Mouse (Mus musculus) heart, postnatal 14 days (tissue): ENCODE measurements around the gene Kat7. TPM values are rescaled to one million over a fixed set of nuclear protein-coding genes. Genes with fewer than 3 reads are reported as not detected.
A peak's percentile ranks its signal among the peaks of the same experiment; 100 is the strongest.

Experiments
- DNase-seq, 2 experiments: peaks; one replicate each; pipeline ENCODE4 v3.0.0; 2021 to 2022
- intact Hi-C: fragments of 180-260 bp; cut with DNase I; formaldehyde crosslinking; loops from one replicate; pipeline ENCODE4 v1.15.1; 2025
- total RNA-seq, 2 experiments: library from RNA; stranded (reverse); gene quantifications; 2 replicates each; pipeline ENCODE4 v1.2.3; 2021

The Kat7 gene
- total RNA-seq, 2 experiments from 2014 or later: 30.6 to 32.2 TPM

DNA sequence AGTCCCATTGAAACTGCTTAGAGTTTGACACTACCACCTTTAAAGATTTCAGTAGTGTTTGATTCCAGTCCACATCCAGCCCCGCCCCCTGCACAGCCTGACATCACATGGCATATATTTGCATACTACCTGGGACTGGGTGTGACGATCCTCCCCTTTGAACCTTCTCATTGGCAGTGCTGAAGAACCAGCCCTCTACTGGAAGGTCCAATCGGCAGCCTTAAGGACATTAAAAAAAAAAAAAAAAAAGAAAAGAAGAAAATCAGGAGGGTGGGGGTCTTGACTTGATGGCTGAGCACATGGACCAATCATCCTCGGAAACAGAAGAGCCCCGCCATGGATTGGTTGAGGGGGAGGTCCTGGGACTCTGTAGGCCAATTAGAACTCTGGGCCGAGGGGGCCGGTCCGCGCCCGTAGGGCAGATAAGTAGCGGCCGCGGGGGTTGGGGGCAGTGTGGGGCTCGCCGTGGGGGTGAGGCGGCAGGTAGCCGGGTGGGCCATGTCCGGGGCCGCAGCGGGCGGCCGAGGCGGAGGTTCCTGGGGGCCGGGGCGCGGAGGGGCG, 26.6 kb upstream of the Kat7 start, which contains the start of gene Fam117a:
Fam117a (plus strand) TSS at position 451 of the 561 bp plus-strand sequence.
- intact Hi-C loops: loop anchor here (2.0 to 5.0 kb wide), 2 partner anchors 24 to 46 kb away; partner anchors contain the start of gene Slc35b1

DNA sequence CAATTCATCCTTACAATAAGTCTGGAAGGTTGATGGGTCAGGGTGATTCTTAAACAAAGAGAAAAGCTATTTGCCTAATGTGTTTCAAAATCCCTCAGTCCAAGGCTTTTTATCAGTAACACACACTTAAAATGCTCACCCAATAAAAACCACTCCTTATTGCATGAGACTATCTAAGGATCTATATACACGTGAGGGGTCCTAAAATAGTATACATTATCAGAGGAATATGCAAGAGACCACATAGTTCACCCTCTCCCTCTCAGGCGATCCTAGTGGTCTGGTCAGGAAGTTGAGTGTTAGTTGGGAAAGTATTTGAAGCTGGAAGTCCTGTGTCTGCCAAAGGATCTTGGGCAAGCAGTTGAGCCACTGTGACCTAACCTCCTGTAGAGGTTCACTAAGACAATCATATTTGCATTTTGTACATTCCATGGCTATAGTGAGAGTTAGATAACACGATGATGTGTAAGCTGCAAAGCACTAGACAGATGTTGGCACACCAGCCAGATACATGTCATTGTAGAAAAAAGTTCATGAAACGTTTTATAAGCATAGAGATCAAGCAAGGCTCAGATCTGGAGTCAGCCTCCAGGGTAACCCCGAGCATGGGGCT, 24.5 kb upstream of the Kat7 start:
- no peak for DNase-seq
- intact Hi-C loops: loop anchor here (5.0 kb wide), 1 partner anchor 48 kb away; the partner anchor contains the start of gene Slc35b1

More for the DNA sequence above, 26.6 kb upstream of the Kat7 start, which contains the start of gene Fam117a:
- peak; percentile 83 to 84 for DNase-seq

DNA sequence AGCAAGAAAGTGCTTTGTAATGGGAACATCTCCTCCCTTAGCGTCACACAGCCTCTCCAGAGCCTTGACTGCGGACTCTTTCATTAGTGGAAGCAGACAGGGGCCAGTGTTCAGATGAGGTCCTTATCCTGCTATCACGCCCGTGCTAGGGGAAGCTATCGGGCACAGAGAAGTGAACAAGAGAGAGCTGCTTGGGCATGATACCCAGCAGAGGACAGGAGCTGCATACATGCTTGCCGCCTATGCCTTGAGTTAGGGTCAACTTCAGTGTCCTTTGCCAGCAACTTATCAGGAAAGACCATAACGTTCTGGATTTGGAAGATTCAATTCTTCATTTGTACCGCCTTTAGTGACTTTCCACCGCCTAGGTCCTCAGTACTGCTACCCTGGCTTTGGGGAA, 23.8 kb upstream of the Kat7 start:
- intact Hi-C loops: no loop called here
- DNase-seq: no peak

DNA sequence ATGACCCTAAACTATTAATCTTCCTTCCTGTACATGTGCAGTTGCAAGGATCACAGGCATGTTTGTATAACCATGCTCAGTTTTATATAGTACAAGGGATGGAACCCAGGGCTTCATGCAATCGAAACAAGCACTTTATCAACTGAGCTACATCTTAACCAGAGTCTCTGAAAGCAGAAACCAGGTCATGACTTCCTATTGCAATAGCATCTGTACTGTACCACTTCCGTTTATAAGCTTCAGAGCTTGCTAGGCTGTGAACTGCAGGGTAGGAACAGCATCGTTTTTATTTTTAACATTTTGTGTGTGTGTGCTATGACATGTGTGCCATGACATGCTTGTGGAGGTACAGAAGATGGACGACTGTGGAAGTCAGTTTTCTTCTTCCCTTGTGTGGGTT, 23.2 kb upstream of the Kat7 start:
- intact Hi-C loops: no loop called here
- DNase-seq: no peak

DNA sequence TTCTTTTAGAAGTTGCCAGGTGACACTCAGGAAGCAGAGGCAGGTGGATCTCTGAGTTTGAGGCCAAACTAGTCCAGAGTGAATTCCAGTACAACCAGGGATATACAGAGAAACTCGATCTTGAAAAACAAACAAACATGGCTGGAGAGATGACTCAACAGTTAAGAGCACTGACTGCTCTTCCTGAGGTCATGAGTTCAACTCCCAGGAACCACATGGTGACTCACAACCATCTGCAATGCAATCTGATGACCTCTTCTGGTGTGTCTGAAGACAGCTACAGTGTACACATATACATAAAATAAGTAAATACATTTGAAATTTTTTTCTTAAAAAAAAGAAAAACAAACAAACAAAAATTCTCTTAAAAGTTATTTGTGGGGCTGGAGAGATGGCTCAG, 20.6 kb upstream of the Kat7 start:
- intact Hi-C loops: no loop called here
- DNase-seq: no peak

DNA sequence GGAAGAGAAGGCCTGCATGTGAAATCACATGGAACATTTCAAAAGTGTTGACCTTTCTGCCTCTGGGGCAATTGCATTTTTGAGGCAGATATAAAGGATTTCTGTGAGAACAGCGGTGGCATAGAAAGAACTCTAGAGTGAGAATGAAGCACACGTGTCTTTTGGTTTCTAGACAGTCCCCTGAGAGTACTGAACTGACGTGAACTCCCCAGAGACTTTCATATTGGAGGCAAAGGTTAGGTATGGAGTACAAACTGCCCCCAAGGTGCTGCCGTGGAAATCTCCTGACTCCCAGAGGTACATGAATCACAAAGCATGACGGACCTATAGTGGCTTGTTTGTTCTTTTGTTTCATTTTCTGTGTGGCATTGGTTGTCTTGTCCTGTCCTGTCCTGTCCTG, 18.6 kb upstream of the Kat7 start:
- no peak for DNase-seq
- intact Hi-C loops: no loop called here

DNA sequence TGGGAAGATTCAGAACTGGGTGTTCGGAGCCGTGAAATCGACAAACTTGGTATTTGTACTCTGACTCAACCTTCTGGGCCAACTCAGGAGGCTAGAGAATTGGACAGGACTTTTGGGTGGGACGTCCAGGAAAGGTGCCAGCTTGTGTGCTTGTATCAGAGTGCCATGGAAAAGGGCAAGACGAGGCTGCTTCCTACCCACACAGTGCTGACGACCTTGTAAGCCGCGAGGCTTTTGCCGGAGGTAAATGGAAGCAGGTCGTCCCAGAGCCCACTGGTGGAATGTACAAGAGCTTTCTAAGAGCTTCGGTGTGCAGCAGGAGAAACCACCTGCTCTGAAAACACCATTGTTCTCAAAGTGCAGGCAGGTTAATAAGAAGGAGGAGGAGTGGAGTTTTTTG, 16.2 kb upstream of the Kat7 start:
- no peak for DNase-seq
- intact Hi-C loops: no loop called here

DNA sequence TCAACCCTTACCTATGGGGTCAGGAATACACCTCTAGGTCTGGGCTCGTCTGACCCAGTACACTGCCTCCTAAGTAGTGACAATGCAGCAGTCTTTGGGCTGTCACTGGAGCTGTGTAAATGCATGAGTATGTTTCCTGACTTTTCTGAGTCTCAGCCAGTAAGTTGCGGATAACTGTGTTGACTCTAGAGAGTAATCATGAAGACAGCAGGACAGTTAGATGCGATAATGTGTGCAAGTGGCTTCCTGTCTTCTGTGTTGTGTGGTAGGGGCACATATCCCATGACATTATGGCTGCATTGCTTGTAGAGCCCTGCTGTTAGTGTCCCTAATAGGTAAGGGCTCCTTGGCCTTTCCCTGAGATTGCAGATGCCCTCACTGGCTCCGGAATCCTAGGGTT, 15.8 kb upstream of the Kat7 start:
- intact Hi-C loops: no loop called here
- no peak for DNase-seq

DNA sequence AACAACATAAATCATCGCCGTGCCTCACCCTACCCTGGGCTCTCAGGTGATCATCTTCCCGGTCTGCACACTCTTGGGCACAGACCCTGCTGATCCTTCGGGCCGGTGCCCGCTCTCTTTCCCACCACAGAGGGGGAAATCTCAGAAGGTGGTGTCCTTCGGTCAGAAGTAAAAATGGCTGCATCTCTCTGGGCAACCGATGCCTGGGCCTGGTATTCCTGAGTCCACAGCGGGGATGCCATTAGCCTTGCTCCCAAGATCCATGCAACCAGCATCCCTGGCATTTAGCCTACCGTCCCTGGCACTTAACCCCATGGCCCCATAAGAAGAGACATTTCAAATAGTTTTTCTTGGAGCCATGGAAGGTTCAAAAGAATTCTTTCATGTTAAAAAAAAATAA, 14.1 kb upstream of the Kat7 start:
- intact Hi-C loops: loop anchor here (5.0 kb wide), 1 partner anchor 43 kb away; no protein-coding TSS in a partner anchor

DNA sequence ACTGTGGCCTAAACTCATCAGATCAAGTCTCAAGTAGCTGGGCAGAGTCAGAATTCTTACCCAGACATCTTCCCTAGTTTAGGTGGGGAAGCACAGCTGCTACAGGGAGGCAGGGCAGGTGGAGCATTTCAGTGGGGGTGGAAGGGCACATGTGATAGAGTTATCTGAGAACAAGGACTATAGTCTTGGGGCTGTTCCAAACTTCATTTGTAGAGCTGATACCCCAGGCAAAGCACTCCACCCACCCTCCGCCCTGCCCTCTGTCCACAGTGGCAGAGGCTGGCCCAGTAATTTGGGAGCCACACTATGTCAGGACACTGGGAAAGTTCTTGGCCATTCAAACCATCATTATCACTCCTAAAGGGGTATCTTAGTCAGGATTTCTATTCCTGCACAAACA, 10.0 kb upstream of the Kat7 start:
- intact Hi-C loops: loop anchor here (5.0 kb wide), 1 partner anchor 47 kb away; no protein-coding TSS in a partner anchor
- no peak for DNase-seq

More for the DNA sequence above, 14.1 kb upstream of the Kat7 start:
- DNase-seq: no peak

DNA sequence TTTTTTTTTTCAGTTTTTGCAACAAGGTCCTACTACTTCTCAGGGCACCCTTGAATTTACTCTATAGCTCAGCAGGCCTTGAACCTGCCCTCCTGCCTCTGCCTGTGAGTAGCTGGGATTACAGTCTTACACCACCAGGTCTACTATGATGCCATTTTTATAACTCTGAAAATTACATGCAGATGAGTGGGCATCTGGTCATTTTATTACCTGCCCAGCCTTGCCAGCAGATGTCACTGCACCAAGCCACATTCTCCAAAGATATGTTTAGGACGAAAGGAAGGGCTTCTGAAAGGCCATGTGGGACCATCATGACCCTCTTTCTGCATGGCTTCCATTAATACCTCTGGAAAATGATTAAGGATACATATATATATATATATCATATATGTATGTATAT, 9.5 kb upstream of the Kat7 start:
- intact Hi-C loops: loop anchor here (2.0 kb wide), 1 partner anchor 201 kb away; no protein-coding TSS in a partner anchor
- no peak for DNase-seq

DNA sequence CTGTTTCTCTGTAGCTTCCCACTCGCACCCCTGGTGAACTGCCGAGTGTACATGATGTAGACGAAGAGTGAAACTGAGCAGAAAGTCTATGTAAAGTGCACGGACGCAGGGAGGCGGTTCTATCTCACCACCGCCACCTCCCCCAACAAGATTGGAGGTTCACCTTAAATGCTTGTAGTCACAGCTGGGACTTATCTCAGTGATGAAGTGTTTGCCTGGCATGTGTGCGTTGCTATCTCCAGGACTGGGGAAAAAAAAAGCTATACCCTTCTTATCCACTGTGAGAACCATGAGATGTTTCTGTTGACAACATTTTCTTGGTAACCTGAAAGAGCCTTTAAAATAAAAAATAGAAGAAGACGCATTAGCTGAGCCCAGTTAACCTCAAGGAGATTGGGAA, 8.1 kb upstream of the Kat7 start:
- no peak for DNase-seq
- intact Hi-C loops: loop anchor here (2.0 kb wide), 1 partner anchor 203 kb away; no protein-coding TSS in a partner anchor

DNA sequence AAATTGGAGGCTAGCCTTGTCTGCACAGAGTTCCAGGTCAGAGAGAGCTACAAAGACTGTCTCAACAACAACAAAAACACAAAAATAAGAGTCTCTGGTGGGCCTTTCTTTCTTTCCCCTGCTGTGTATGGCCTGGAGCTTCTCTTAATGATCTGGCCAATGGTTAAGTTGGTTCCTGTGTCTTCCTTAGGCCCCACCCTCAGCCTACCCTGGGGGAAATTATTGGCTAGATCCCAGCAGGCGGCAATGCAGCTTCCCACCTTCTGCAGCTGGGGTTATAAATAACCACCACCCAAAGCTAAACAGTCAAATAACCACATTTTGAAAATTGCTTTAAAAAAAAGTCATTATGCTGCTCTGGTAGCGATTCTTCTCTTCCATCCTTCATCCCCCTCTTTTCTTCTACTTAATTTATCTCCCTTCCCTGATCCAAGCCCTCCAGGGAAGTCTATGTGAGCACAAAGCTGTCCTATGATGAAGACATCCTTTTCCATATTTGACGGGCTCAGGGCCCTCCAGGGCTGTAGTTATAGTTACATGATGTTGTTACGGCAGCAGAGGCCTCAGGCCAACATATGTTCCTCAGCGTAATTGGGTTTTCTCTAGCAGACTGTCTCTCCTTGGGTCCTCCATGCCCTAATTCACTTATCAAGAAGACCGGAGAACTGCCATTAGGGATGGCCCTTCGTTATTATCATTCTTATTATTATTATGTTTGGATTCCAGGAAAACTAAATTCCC, 5.3 kb upstream of the Kat7 start:
- DNase-seq: no peak
- intact Hi-C loops: no loop called here

DNA sequence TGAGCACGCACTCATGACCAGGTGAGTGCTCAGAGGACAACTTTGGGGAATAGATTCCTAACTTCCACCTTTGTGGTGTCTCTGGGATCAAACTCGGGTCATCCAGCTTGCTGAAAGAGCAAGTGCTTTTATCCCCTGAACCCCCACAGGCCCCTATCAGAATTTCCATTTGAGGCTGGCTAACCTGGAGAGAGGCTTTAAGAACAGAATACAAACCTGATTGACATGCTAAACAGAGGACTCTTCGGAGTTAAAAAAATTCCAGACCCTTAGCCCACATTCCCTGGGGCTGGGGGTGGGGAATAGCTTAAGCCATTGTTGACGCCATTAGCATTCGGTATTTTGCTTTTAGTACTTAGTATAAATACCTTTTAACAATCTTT, 1.4 kb upstream of the Kat7 start:
- no peak for DNase-seq
- intact Hi-C loops: loop anchor here (5.0 kb wide), 1 partner anchor 71 kb away; the partner anchor contains the start of gene Slc35b1

DNA sequence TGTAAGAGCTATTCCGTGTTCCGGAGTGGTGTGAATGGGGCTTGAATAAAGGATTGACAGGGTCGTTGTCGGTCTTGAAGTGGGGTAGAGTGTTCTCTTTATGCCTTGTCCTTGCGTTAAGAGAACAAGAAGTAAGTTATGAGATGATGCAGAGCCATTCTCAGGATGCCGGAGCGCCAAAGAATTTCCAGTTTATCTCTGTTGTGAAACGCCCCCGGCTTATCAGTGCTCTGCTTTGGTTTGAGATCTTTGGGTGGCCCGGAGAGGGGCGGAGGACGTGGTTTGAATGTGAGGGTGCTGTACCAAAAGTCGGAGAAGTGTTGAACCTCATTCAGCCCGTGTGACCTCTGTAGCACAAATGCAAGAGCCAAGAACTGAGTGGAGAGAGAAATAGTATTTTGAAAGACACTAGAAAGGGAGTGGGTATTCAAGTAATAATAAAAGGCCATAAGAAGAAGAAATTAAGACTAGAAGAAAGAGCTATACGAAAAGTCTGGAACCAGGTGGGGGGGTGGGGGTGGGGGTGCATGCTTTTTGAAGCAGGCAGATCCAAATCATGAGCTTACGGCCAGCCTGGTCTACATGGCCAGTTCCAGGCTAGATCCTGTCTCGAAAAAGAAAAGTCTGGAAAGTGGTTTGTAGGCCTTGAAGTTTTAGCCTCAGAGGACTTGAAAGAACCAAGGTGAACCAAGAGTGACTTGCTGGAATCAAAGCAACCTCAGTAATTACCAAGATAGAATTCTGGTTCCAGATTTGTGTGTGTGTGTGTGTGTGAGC, 790 bp upstream of the Kat7 start:
- intact Hi-C loops: loop anchor here (5.0 kb wide), 1 partner anchor 71 kb away; the partner anchor contains the start of gene Slc35b1
- DNase-seq: peak; percentile 24 to 38

DNA sequence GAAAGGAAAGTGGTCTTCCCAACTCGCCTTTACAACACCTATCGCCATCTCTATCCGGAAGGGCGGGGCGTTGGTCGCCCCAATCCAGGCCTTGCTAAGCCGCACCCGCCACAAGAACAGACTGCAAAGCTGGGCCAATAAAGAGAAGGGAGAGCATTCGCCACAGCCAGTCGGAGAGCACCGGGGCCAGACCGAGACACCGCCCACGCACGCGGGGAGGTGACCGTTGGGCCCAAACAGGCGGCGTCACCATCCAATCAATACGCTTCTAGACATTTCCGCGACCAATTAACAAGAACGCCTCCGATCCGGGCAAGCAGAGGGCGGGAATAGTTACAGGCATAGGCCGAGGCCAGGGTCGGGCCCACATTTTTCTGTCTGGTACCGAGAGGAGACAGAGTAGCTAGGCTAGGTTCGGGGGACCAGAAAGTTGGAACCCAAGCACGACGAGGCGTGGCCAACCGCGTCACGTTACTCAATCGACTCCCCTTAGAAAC, 488 bp downstream of the Kat7 start:
- intact Hi-C loops: loop anchor here (5.0 kb wide), 1 partner anchor 73 kb away; the partner anchor contains the start of gene Slc35b1
- DNase-seq: peak; percentile 96 to 97

DNA sequence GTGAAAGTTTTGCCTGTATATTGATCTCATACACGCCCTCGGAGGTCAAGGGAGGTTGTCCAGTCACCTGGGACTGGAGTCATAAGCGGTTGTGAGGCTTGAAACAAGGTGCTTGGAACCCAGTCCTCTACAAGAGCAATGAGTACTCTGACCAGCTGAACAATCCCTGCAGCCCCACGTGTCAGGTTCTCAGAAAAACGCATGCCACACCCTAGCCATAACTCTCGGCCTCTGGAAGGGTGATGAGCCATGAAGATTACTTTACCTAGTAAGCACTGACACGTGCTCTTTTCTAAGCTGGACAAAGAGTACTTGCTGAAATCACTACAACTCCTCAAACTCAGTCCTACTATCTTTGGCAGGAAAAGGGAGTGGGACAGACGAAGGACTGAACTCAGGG, 2.5 kb downstream of the Kat7 start:
- intact Hi-C loops: no loop called here

DNA sequence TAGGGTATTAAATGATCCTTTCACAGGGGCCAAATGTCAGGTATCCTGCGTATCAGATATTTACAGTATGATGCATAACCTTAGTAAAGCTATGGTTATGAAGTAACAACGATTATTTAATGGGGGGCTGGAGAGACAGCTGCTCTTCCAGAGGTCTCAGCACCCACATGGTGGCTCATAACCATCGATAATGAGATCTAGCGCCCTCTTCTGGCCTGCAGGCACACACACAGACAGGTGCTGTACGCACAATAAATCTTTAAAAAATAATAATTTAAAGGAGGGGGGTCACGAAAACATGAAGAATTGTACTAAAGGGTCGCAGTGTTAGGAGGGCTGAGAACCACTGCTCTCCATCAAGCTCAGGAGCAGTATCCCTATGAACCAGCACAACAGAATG, 4.4 kb downstream of the Kat7 start:
- DNase-seq: no peak
- intact Hi-C loops: no loop called here

More for the DNA sequence above, 2.5 kb downstream of the Kat7 start:
- DNase-seq: no peak

DNA sequence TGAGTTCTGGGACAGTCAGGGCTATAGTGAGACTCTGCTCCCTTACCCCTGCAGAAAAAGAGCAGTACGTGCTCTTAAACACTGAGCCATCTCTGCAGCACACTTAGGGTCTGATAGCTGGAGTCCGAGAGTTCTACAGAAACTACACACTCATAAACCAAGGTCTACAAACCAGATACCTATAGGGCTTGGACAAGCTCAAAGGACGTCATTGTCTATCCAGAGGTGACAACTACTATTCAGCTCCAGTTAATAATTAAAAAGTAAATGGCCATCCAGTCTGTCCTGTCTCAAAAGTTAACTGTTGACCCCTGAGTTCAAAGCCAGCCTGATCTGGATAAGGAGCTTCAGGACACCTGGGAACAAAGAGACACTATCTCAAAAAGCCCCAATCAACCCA, 8.3 kb downstream of the Kat7 start:
- intact Hi-C loops: no loop called here
- DNase-seq: no peak

DNA sequence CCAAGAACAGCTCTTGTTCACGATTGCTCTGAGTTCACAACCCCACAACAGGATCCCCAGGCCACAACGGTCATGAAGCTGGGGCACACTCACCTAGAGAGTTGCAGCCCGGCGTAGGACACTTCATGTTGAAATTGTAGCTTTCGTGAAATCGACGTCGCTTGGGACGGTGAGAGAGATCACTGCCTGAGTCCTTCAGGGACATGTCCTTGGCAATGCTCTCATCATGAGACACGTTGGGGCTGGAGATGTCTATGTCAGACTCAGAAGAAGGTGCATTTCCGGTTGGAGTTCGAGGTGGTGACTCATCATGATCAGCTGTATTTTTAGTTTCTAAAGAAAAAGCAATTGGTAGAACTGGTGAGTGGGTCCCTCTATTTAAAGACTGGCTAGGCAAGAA, 10.2 kb downstream of the Kat7 start:
- DNase-seq: no peak
- intact Hi-C loops: no loop called here
